Mouse (Mus musculus): Measurements from ENCODE around the gene Sox13.

Gene Sox13

DNA sequence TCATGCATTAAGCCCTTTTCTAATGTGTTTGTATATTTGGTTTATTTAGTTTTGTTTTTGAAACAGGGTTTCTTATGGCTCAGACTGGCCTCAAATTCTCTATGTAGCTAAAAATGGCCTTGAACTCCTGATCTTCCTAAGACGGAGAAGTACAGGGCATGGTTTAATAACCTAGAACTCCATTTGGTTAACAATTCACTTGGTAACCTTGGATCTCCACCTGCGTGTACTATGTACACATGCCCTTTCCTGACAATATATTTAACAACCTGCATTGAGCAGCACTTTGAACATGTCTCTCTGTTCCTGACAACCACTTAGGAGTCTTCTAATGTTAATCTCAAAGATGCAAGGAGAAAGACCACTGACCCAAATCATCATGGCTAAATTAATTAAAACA is 7.0 kb upstream of the Sox13 start:
- DNase-seq (ENCODE audit: low read depth, low spot score): no peak

- DNase-seq (ENCODE audit: low read depth, low spot score): no peak
Observed at GRCm38 (mm10) chr1:133424547-133425140, 467 bp upstream of the Sox13 start.

DNA sequence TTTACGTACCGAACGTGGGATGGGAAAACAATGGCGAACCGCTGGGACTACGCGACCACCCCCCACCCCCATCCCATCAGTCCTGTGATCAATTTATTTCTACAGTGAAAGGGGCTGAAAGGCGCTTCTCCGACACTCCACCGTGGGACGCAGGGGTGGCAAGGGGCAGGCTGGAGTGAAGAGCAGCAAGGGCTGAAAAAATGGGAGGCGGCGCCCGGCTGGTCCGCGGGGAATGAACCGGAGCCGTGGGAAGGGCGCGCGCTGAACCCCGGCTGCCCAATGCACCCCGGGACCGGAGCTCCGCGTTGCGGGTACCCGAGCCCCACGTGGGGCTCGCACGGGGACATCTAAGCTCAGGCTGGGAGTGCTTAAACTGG is 1.0 kb downstream of the Sox13 start:
- DNase-seq (ENCODE audit: low read depth, low spot score): no peak

GRCm38 (mm10) chr1:133422615-133423161 is 1.5 kb downstream of the Sox13 start:
- DNase-seq (ENCODE audit: low read depth, low spot score): no peak

DNA sequence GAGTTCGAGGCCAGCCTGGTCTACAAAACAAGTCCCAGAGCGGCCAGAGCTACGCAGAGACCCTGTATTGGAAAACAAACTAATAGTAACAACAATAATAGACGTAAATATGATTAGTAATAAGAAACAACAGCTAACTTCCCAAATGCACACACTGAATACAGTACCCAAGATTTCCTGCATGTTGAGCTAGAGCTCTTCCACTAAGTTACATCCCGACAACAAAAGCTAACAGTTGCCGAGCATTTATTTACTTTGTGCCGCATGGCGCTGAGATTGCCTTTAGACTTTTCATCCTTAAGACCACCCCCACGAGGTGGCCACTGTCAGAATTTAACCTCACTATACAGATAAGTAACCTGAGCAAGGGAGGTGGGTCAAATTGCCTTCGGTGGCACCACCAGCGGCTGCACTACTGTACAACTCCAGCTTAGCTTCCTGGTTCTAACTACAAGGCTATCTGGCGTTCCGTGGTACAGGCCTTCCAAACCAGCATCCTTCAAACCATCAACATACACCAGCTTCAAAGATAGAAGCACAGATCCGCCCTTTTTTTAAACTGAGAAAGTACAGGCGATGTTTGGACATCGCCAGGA is 2.1 kb downstream of the Sox13 start:
- no peak for DNase-seq (ENCODE audit: low read depth, low spot score)

GRCm38 (mm10) chr1:133421061-133421460 is 3.1 kb downstream of the Sox13 start:
- DNase-seq (ENCODE audit: low read depth, low spot score): no peak

- DNase-seq (ENCODE audit: low read depth, low spot score): no peak
Observed at GRCm38 (mm10) chr1:133420491-133420890, 3.7 kb downstream of the Sox13 start.

GRCm38 (mm10) chr1:133419178-133419834 is 4.9 kb downstream of the Sox13 start:
- no peak for DNase-seq (ENCODE audit: low read depth, low spot score)

DNA sequence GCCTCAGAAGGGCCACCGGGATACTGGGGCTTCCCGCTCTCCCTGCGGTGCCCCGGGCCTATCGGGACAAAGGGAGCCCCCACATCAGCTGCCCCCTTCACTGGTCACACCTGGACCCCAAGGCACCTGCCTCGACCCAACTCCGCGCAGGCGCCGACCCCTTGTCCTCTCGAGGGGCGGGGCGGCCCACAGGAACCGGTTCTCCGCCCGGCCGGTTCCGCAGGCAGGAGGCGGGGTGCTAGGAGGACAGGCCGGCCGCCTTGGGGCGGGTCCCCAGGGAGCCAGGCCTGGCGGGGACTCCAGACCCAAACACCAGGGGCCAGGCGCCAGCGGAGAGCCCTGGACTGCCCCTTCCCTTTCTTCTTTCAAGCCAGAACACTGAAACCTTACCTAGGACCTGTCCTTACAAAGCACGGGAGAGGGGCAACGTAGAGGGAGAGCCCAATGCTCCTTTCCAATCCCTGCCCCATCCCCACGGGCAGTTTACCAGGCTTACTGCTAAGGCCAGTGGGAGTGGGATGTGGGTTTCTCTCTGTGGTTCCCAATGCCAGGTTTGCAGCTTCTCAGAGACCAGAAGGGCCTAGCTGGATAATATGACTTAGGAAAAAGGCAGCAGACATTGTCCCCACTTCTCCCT is 5.9 kb downstream of the Sox13 start:
- no peak for DNase-seq (ENCODE audit: low read depth, low spot score)

- no peak for DNase-seq (ENCODE audit: low read depth, low spot score)
Observed at GRCm38 (mm10) chr1:133417539-133417938, 6.6 kb downstream of the Sox13 start.

DNA sequence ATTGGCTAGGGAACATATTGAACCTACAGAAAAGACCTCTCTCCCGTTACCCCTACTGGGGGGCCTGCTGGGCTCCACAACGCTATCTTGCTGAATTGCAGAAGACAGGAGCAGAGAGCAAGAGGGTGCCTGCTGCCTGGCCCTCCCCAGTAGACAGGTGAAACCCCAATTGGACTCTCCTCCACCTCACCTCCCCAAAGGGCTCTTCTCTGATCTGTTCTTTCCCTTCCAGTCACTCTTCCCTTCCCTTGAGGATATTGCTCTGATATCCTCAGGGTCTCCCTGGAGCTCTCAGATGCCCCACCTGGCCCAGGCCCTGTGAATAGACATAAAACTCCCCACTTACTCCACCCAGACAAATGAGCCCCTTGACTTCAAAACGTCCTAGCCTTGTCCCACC is 7.1 kb downstream of the Sox13 start:
- DNase-seq (ENCODE audit: low read depth, low spot score): no peak

- no peak for DNase-seq (ENCODE audit: low read depth, low spot score)
Observed at GRCm38 (mm10) chr1:133416472-133416871, 7.7 kb downstream of the Sox13 start.

DNA sequence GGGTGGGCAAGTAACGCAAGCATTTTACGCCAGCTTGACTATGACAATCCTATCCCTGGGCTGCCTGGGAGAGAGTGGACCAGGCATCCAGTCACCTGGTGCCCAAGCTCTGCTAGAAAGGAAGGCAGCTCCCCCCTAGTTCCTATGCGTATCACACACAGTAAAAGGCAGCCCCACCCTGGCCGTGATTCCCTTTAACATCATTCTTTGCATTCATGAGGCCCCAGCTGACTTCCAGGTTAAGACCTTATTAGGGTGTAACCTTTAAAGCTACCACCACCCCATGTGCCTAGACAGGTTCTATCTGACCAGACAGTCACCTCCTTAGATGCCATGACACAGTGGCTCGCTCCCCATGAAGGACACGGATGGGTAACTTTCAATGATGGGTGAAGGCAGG is 8.7 kb downstream of the Sox13 start:
- DNase-seq (ENCODE audit: low read depth, low spot score): no peak

GRCm38 (mm10) chr1:133415086-133415485 is 9.1 kb downstream of the Sox13 start:
- DNase-seq (ENCODE audit: low read depth, low spot score): no peak

- DNase-seq (ENCODE audit: low read depth, low spot score): no peak
Observed at GRCm38 (mm10) chr1:133412941-133413340, 11.2 kb downstream of the Sox13 start.

DNA sequence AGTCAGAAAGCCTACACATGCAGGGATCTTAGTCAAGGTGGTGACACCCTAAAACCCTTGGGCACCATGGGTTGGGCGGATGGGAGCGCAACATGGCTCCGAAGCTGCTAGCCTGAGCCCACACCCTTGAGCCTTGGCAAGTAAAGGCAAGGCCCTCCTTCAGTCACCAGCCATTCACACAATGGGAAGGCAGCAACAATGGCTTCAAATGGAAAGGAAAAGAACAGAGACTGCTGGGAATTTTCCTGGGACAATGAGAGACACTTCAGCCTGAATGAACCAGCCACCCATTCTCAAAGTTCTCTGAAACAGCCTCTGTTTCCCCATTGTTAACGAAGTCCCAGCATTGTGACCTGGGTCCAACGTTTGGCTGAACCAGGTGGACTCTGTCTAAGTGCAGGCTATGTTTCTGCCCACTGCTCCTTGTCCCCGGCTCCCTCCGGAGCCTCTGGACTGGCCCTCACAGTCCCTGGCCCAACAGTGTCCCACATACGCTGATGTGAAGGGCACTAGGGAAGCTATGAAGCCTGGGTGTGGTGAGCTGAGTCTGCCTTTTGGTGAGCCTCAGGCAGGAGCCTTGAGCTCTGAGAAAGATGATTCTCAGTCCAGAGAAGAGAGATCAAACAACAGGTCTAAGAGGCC is 12.6 kb downstream of the Sox13 start:
- no peak for DNase-seq (ENCODE audit: low read depth, low spot score)

DNA sequence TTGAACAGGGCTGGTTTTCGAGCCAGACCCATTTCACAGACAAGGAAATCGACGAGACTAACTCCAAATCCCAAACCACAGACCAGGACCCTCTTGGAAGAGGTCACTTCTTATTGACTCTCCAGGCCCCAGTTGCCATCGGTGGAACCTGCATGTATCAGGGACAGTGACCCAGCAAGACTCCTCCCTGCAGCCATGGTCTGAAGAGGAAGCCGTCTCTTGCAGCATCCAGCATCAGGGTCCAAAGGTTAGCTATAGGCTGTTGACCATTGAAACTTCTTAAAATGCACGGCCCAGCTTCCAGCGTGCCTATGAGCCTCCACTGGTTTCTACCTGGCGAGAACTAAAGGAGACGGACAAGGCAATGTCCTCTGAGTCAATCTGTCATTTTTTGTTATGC is 14.4 kb downstream of the Sox13 start:
- no peak for DNase-seq (ENCODE audit: low read depth, low spot score)

DNA sequence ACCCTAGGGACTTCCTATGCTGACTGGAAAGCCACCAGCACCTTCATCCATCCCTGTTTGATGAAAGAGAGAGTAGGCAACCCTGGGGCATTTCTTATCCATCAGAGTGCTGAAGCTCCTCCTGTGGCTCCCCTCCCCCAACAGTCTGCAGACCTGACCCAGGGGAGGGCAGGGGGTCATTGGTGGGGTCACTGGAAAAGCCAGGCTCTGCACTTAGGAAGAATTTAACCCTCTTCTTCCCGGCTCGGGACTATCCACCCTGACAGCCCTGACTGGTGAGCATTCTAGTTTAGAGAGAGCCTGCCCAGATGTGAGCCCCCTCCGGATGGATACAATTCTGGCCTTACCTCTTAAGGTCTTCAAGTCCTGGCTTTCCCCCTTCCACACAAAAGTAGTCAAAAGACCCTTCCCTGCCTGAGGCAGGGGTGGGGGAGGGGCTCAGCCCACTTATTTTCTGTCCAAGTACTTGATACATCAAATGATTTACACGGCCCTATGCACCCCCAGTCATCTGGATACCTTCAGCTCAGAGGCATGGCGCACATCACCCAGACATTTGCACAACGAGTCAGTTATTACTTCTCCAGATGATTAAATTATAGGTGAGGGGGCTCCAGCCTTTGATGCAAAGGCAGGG is 15.2 kb downstream of the Sox13 start:
- DNase-seq (ENCODE audit: low read depth, low spot score): no peak

DNA sequence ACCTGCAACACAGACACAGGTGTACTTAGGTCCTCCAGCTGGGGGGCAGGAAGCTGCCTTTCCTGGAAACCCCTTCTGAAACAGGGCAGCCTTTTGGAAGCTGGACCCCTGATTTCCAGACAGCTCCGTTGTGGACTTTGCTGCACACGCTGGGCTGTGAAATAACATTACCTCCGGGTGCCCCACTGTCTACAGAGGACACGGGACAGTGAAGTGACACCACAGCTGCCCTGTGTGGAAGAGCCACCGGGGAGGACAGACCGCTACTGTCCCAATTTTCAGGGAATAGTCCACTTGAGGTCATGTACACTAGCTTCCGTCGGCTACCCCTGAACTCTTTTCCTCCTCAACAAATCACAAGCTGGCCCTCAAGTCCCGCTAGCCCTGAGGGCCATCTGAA is 15.9 kb downstream of the Sox13 start:
- no peak for DNase-seq (ENCODE audit: low read depth, low spot score)

- DNase-seq (ENCODE audit: low read depth, low spot score): no peak
Observed at GRCm38 (mm10) chr1:133407436-133407835, 16.7 kb downstream of the Sox13 start.

- no peak for DNase-seq (ENCODE audit: low read depth, low spot score)
Observed at GRCm38 (mm10) chr1:133406614-133407013, 17.6 kb downstream of the Sox13 start.

DNA sequence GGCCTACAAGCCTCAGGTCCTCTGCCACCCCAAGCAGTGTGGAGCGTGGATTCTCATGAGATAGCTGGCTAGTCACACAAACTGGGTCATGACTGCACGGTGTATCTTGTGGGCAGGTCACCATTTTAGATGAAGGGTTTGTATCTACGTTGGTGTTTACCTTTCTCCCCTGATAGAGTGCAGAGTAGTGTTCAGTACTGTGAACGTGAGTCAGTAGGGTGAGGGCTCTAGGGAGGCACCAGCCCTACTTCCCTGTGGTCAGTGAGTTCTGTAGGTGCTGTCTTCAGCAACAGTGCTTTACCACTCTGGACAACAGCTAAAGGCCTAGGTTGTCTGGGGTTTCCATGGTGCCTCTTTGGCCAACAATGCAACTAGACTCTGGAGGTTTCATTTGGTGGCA is 20.2 kb downstream of the Sox13 start:
- DNase-seq (ENCODE audit: low read depth, low spot score): no peak
